Mouse (Mus musculus): ENCODE data around the gene Olfr166. TPM values are rescaled to one million over a fixed set of nuclear protein-coding genes. Genes with fewer than 3 reads are reported as not detected.
"Not testable (repeated sequence)": the region's sequence is repeated elsewhere in the genome, so short reads cannot be mapped to it uniquely, and the experiment has no call there.

Gene Olfr166
- total RNA-seq (2014; rRNA removed), result not detected in 2 replicates
- polyA plus RNA-seq (2012; rRNA removed), result 0.09 TPM in 1 of 2 replicates, not detected in the other

GRCm38 (mm10) chr16:19483394-19483793 lies at the start of gene Olfr166:
Gene Olfr166 (plus strand): TSS chr16:19483694.
- H3K27me3 ChIP-seq (ENCODE audit: control insufficient read depth, insufficient read depth, low read length), result no peaks in the 10 kb centered on the region
- no peak within 1 kb of the TSS for H3K9ac ChIP-seq (ENCODE audit: low read depth, low read length)
- no peak within 1 kb of the TSS for H3K4me3 ChIP-seq (ENCODE audit: insufficient read depth, low read depth, low read length)
- no peaks in the 10 kb centered on the region for H3K36me3 ChIP-seq (ENCODE audit: control insufficient read depth, insufficient read depth, low read length)
- no peak within 1 kb of the TSS for H3K27ac ChIP-seq (replicated peaks; ENCODE audit: insufficient read depth, low read depth, low read length)
- no peak for TF ChIP-seq CTCF (IDR thresholded peaks at IDR 0.05; ENCODE audit: low read depth, low read length)
- TF ChIP-seq POLR2A (IDR thresholded peaks at IDR 0.05; ENCODE audit: extremely low read depth, insufficient read depth, low read length), result no peak
- no peaks in the 10 kb centered on the region for H3K4me1 ChIP-seq (ENCODE audit: control insufficient read depth, insufficient read depth, low read length)
- DNase-seq (ENCODE audit: extremely low read depth, low read depth, low spot score), result no peak
- H3K79me2 ChIP-seq (ENCODE audit: control insufficient read depth, insufficient read depth, low read length), result no peaks in the 10 kb centered on the region

- not testable (repeated sequence) for H3K9ac ChIP-seq (ENCODE audit: low read depth, low read length); H3K79me2 ChIP-seq (ENCODE audit: control insufficient read depth, insufficient read depth, low read length); DNase-seq (ENCODE audit: extremely low read depth, low read depth, low spot score)
Measured at GRCm38 (mm10) chr16:19458741-19459140, 24.8 kb upstream of the Olfr166 start.

GRCm38 (mm10) chr16:19464365-19464764 lies 19.1 kb upstream of the Olfr166 start:
- H3K9ac ChIP-seq (ENCODE audit: low read depth, low read length), result no peak overlapping the region
- DNase-seq (ENCODE audit: extremely low read depth, low read depth, low spot score), result no peak
- H3K4me1 ChIP-seq (ENCODE audit: control insufficient read depth, insufficient read depth, low read length), result no peaks in the 10 kb centered on the region
- H3K4me3 ChIP-seq (ENCODE audit: insufficient read depth, low read depth, low read length), result no peak overlapping the region
- H3K27ac ChIP-seq (replicated peaks; ENCODE audit: insufficient read depth, low read depth, low read length), result no peak overlapping the region
- TF ChIP-seq CTCF (IDR thresholded peaks at IDR 0.05; ENCODE audit: low read depth, low read length), result no peak
- no peak for TF ChIP-seq POLR2A (IDR thresholded peaks at IDR 0.05; ENCODE audit: extremely low read depth, insufficient read depth, low read length)
- H3K79me2 ChIP-seq (ENCODE audit: control insufficient read depth, insufficient read depth, low read length), result no peaks in the 10 kb centered on the region
- H3K36me3 ChIP-seq (ENCODE audit: control insufficient read depth, insufficient read depth, low read length), result no peaks in the 10 kb centered on the region
- H3K27me3 ChIP-seq (ENCODE audit: control insufficient read depth, insufficient read depth, low read length), result no peaks in the 10 kb centered on the region; the same call in 1 of the 2 replicates
- 95% methylated on average over 1 of the region's 1 CpGs for WGBS

More at GRCm38 (mm10) chr16:19458741-19459140, 24.8 kb upstream of the Olfr166 start:
- H3K4me1 ChIP-seq (ENCODE audit: control insufficient read depth, insufficient read depth, low read length); H3K4me3 ChIP-seq (ENCODE audit: insufficient read depth, low read depth, low read length); H3K27me3 ChIP-seq (ENCODE audit: control insufficient read depth, insufficient read depth, low read length); H3K27ac ChIP-seq (replicated peaks; ENCODE audit: insufficient read depth, low read depth, low read length); H3K36me3 ChIP-seq (ENCODE audit: control insufficient read depth, insufficient read depth, low read length): not testable (repeated sequence)
- WGBS, result 73% methylated on average over 4 of the region's 4 CpGs

DNA sequence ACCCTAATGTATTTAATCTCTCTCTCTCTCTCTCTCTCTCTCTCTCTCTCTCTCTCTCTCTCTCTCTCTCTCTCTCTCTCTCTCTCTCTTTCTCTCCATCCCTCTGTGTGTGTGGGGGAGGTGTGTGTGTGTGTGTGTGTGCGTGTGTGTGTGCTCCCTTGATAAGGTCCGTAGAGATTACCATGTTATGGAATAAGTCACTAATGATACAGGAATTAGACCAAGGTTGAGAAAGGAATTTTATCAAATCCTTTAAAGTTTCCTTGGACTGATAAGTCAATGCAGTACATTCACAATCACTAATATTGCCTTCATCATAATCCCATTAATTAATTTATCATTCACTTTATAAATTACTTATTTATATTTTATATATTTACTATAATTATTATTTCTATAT lies 38.7 kb downstream of the Olfr166 start, which contains the start of gene Olfr167:
Olfr167 (minus strand) TSS at position 101 of the 400 bp plus-strand sequence.
- H3K9ac ChIP-seq (ENCODE audit: low read depth, low read length), result no peak within 1 kb of the TSS
- H3K27ac ChIP-seq (replicated peaks; ENCODE audit: insufficient read depth, low read depth, low read length), result no peak within 1 kb of the TSS
- H3K4me1 ChIP-seq (ENCODE audit: control insufficient read depth, insufficient read depth, low read length), result no peaks in the 10 kb centered on the region
- H3K27me3 ChIP-seq (ENCODE audit: control insufficient read depth, insufficient read depth, low read length), result no peaks in the 10 kb centered on the region
- 82% methylated on average over 2 of the region's 2 CpGs for WGBS
- no peak for DNase-seq (ENCODE audit: extremely low read depth, low read depth, low spot score)
- no peaks in the 10 kb centered on the region for H3K79me2 ChIP-seq (ENCODE audit: control insufficient read depth, insufficient read depth, low read length)
- H3K36me3 ChIP-seq (ENCODE audit: control insufficient read depth, insufficient read depth, low read length), result no peaks in the 10 kb centered on the region
- H3K4me3 ChIP-seq (ENCODE audit: insufficient read depth, low read depth, low read length), result no peak within 1 kb of the TSS
- TF ChIP-seq POLR2A (IDR thresholded peaks at IDR 0.05; ENCODE audit: extremely low read depth, insufficient read depth, low read length), result no peak

- TF ChIP-seq POLR2A (IDR thresholded peaks at IDR 0.05; ENCODE audit: extremely low read depth, insufficient read depth, low read length) (no peak), CTCF (IDR thresholded peaks at IDR 0.05; ENCODE audit: low read depth, low read length) (no peak)
- no peaks in the 10 kb centered on the region for H3K79me2 ChIP-seq (ENCODE audit: control insufficient read depth, insufficient read depth, low read length)
- H3K4me1 ChIP-seq (ENCODE audit: control insufficient read depth, insufficient read depth, low read length), result no peaks in the 10 kb centered on the region
- H3K27ac ChIP-seq (replicated peaks; ENCODE audit: insufficient read depth, low read depth, low read length), result no peak within 1 kb of the TSS
- no peak for DNase-seq (ENCODE audit: extremely low read depth, low read depth, low spot score)
- H3K9ac ChIP-seq (ENCODE audit: low read depth, low read length), result no peak within 1 kb of the TSS
- no peaks in the 10 kb centered on the region for H3K36me3 ChIP-seq (ENCODE audit: control insufficient read depth, insufficient read depth, low read length)
- no peaks in the 10 kb centered on the region for H3K27me3 ChIP-seq (ENCODE audit: control insufficient read depth, insufficient read depth, low read length)
- no peak within 1 kb of the TSS for H3K4me3 ChIP-seq (ENCODE audit: insufficient read depth, low read depth, low read length)
Measured at GRCm38 (mm10) chr16:19535455-19535854, 52.0 kb downstream of the Olfr166 start, which contains the start of gene Olfr168. Gene Olfr168 (minus strand): TSS chr16:19535555.

Other genes starting within 250 kb of the Olfr166 start
- not detected in 2 replicates for gene Olfr164, start 169.6 kb upstream of the Olfr166 start, total RNA-seq (2014; rRNA removed)
- gene Olfr164, start 169.6 kb upstream of the Olfr166 start, polyA plus RNA-seq (2012; rRNA removed), result not detected in 2 replicates
- gene Olfr165, start 60.6 kb upstream of the Olfr166 start, total RNA-seq (2014; rRNA removed), result not detected in 2 replicates
- gene Olfr165, start 60.6 kb upstream of the Olfr166 start, polyA plus RNA-seq (2012; rRNA removed), result not detected in 2 replicates
- not detected in 2 replicates for gene Olfr167, start 38.6 kb downstream of the Olfr166 start, total RNA-seq (2014; rRNA removed)
- gene Olfr167, start 38.6 kb downstream of the Olfr166 start, polyA plus RNA-seq (2012; rRNA removed), result not detected in 2 replicates
- gene Olfr168, start 51.9 kb downstream of the Olfr166 start, total RNA-seq (2014; rRNA removed), result not detected in 2 replicates
- gene Olfr168, start 51.9 kb downstream of the Olfr166 start, polyA plus RNA-seq (2012; rRNA removed), result not detected in 2 replicates
- gene Olfr169, start 88.1 kb downstream of the Olfr166 start, total RNA-seq (2014; rRNA removed), result not detected in 2 replicates
- not detected in 2 replicates for gene Olfr169, start 88.1 kb downstream of the Olfr166 start, polyA plus RNA-seq (2012; rRNA removed)
- gene Olfr170, start 128.2 kb downstream of the Olfr166 start, total RNA-seq (2014; rRNA removed), result not detected in 2 replicates
- gene Olfr170, start 128.2 kb downstream of the Olfr166 start, polyA plus RNA-seq (2012; rRNA removed), result not detected in 2 replicates
- gene Olfr171, start 146.2 kb downstream of the Olfr166 start, total RNA-seq (2014; rRNA removed), result not detected in 2 replicates
- not detected in 2 replicates for gene Olfr171, start 146.2 kb downstream of the Olfr166 start, polyA plus RNA-seq (2012; rRNA removed)
- not detected in 2 replicates for gene Lamp3, start 222.7 kb downstream of the Olfr166 start, total RNA-seq (2014; rRNA removed)
- not detected in 2 replicates for gene Lamp3, start 222.7 kb downstream of the Olfr166 start, polyA plus RNA-seq (2012; rRNA removed)